Mouse (Mus musculus) R1 (cell line): Measurements from ENCODE around the gene Etl4.

Source experiments
- DNase-seq: peaks from one replicate; pipeline ENCODE4 v3.0.0-alpha.2; 2018; ENCODE audit warnings: low read depth, low spot score

Etl4 gene

GRCm38 (mm10) chr2:20697719-20698118, 788.1 kb downstream of the Etl4 start:
- DNase-seq, result no peak

GRCm38 (mm10) chr2:20705110-20705509, 795.5 kb downstream of the Etl4 start:
- DNase-seq, result no peak

DNA sequence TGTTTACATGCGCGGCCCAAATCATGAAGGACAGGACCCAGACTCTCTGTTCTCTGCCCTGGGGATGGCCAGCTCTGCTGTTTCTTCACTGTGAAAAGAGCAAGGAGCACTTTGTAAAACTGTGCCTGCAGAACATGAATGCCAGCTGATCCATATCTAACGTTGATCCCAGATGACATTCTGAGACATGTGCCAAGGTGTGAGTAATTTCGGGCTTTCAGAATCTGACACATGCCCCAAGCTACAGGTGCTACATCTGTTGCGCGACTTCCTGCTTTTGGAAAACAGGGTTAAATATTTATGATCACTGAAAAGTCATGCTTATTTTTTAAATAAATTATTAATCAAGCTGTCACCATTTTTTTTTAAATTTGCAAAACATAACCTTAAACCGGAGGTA, 801.0 kb downstream of the Etl4 start:
- no peak for DNase-seq

GRCm38 (mm10) chr2:20711024-20711423, 801.4 kb downstream of the Etl4 start:
- no peak for DNase-seq

DNA sequence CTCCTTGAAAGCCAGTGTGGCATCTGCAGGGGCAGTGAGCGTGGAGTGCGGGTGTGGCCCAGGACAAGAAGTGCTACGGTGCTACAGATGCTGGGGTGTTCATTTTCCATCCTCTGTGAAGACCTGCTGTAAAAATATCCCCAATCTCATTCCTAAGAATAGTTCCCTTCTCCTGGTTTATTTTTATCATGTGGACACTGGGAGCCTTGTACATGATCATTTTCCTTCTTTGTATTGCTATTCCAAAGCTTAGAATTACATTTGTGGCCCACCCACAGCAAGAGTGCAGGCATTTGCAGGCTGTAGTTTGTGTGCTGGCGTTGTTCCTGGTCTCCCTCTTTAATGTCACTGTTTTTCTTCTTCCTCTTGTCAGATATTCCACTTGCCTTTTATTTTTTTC, 809.5 kb downstream of the Etl4 start:
- DNase-seq, result no peak

DNA sequence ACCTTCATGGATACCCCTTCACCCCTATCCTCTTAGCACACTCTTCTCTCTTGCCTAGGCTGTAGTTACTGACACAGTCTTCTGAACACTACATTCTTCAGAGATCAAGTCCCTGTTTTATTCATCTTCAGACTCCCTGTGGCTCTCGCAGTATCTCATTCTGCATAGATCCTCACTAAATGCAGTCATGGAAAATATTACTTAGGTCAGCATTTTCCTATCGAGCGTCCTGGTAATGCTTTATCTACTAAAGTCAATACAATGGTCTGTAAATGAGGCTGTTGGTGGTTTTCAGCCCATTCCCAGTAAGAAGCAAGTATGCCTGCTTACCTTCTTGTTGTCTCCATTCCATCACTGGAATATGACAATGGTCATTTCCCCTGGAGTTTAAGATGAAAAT, 811.5 kb downstream of the Etl4 start:
- DNase-seq, result no peak

DNA sequence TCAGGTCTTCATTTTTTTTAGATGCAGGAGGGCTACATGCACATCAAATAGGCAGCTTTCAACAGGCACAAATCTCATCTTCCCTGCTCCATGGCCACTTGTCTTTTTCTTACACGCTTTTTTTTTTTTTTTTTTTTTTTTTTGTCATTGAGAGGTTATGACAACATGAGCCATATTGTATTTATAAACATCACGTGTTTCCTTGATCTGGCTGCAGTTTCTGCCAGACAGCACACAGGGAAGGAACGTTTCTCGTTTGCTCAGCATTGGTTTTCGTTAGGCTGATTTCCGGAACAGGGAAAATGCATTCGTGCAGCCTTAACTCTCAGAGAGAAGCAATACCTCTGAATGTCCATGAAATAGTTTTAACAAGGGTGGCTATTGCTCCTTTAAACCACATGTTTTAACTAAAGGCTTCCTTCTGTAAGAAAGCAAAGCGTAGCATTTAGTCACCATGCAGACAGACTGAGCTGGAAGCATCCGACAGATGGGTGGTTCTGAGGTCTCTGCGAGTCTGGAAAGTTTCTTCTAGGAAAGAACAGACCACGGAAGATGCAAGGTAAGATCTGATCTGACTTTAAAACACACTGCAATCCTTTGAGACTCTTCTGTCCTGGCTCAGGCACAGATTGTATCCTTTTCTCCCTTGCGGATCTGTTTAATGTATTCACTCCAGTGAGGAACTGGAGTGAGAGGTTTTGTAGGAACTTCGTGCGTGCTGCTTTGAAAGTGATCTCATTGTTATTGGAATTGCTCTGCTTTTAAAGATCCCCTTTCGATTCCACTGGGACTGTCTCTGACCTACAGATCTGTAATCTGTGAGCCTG, 812.8 kb downstream of the Etl4 start:
- peak; percentile 85 for DNase-seq

DNA sequence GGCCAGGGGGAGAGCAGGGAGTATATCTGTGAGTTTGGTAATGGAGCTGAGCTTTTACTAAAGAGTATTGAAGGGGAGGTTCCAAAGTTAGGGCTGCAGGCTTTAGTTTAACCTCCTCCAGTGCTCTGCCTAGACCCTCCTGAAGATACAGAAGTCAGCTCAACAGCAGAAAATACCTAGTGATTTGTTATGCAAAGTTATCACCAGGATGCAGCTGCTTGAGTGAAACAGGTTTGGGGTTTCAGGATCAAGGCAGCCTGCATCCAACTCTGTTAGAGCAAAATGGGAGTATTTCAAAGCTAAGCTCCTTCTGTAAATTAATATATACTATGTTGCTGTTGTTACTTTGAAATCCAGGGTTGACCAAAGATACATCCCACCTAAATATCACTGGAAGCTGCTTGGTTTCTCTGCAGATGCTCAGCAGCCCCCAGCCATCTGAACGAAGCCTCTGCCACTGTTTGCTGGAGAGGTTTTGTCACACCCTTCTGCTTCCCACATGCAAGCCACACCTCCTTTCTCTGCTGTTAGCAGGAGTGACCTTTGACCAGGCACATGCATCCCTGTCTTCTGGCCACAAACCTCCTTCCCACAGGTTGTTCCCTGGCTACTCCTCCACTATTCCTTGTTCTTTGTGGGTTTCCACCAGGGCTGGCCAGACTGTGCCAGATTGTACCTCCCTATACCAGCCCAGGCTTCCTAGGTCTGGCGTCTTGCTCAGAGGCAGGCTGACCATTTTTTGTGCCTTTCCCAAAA, 814.6 kb downstream of the Etl4 start:
- peak; percentile 88 for DNase-seq

GRCm38 (mm10) chr2:20726974-20727373, 817.4 kb downstream of the Etl4 start:
- DNase-seq, result peak; percentile 63

DNA sequence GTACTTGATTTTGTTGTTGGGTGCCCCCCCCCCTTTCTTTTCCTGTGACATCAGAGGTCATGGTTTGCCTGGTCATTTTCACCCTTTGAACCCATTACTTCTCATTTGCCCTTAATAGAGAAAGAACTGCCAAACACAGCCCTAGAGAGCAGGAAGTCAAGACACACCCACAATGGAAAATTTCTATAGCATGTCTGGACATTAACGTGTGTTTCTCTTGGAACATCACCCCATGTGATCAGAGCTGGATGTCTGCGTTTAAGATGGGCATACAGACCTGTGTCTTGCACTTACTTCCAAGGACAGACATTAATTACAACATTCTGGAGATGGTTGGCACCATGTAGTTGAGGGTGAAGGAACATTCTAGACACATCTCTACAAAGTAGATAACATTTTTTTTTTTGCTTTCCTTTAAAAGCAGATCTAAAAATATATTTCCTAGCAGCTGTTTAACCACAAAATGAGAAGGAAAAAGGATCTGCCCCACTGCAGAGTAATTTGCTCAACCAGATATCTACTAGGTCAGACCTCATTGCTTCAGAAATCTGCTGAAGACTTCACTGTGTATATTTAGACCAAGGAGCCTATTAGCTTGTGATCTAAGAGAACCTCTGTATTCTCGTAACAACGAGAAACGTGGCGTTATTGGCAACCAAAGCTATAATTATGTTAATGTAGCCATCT, 818.3 kb downstream of the Etl4 start:
- no peak for DNase-seq

GRCm38 (mm10) chr2:20735444-20735843, 825.9 kb downstream of the Etl4 start:
- no peak for DNase-seq

GRCm38 (mm10) chr2:20736324-20737015, 826.9 kb downstream of the Etl4 start:
- peak; percentile 69 for DNase-seq

GRCm38 (mm10) chr2:20737112-20737808, 827.7 kb downstream of the Etl4 start:
- peak; percentile 62 for DNase-seq

- DNase-seq, result peak; percentile 66
Observed at GRCm38 (mm10) chr2:20737837-20738236, 828.3 kb downstream of the Etl4 start.

DNA sequence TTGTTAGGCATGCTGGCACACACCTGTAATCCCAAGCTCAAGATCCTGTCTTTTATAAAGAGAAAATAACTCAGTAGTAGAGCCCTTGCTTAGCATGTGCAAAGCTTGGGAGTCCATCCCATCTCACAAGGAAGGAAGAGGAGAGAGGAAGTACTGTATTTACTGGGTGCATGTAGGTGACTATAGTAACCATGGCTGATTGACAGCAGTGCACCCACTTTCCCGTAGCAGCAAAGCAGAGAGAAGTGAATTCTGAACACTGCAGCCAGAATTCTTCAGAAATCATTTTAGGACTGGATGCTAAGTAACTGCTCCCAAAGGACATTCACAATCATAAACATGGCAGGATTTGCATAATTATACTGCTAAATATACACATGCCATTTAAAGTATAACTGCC, 838.1 kb downstream of the Etl4 start:
- DNase-seq, result no peak

- peak; percentile 69 for DNase-seq
Observed at GRCm38 (mm10) chr2:20748481-20748880, 838.9 kb downstream of the Etl4 start.

DNA sequence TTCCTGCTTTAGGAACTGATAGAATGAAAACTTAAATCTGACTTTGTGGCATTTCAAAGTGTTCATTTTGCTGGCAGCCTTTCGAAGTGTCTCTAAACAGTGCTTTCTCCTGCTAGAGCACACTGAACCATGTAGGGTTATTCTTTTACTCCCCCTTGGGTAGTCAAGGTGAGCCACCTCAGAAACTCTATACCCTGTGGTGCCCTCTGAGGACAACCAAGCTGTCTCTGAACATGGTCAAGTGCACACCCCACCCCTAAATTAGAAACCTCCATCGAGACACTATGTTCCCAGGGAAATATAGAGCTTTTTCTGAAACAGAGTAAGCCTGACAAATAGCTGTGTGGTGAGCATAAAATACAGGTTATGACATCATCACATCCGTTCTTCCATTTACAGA, 840.1 kb downstream of the Etl4 start:
- DNase-seq, result no peak

- DNase-seq, result peak; percentile 43
Observed at GRCm38 (mm10) chr2:20753282-20754110, 843.9 kb downstream of the Etl4 start.

- DNase-seq, result no peak
Observed at GRCm38 (mm10) chr2:20756964-20757363, 847.4 kb downstream of the Etl4 start.

GRCm38 (mm10) chr2:20759045-20759662, 849.6 kb downstream of the Etl4 start:
- no peak for DNase-seq
